Mouse (Mus musculus) liver, embryonic 12.5 days (tissue): ENCODE measurements at regions not wholly inside any gene's neighbourhood (a gene's known extent, or its start where the extent isn't known, plus 50 kb on each side); places are given as distances from the start of the nearest gene placed in this dataset.
"Not testable (repeated sequence)": the region's sequence is repeated elsewhere in the genome, so short reads cannot be mapped to it uniquely, and the experiment has no call there.

Source experiments
- ATAC-seq: fragments of 200-750 bp; cut with Nextera tagmentation; 2 replicates; pipeline ENCODE4 v1.8.0; 2017; ENCODE audit warnings: moderate number of reproducible peaks, mild to moderate bottlenecking, moderate library complexity
- H3K27ac ChIP-seq: fragments of 300-500 bp; sonication (generic); 2 replicates; pipeline ENCODE4 v1.5.1; 2016; ENCODE audit warnings: mild to moderate bottlenecking
- H3K27me3 ChIP-seq: fragments of 300-500 bp; sonication (generic); replicated peaks from 2 replicates; pipeline ENCODE4 v1.6.1; 2016; ENCODE audit warnings: mild to moderate bottlenecking, moderate library complexity
- H3K36me3 ChIP-seq: fragments of 300-500 bp; sonication (generic); 2 replicates; pipeline ENCODE4 v1.6.1; 2016; ENCODE audit warnings: mild to moderate bottlenecking, moderate library complexity
- H3K4me1 ChIP-seq: fragments of 300-500 bp; sonication (generic); 2 replicates; pipeline ENCODE4 v1.6.1; 2016
- H3K4me2 ChIP-seq: fragments of 300-500 bp; sonication (generic); 2 replicates; pipeline ENCODE4 v1.6.1; 2016; ENCODE audit warnings: mild to moderate bottlenecking, moderate library complexity
- H3K4me3 ChIP-seq: fragments of 300-500 bp; sonication (generic); 2 replicates; pipeline ENCODE4 v1.5.1; 2016; ENCODE audit warnings: mild to moderate bottlenecking, moderate library complexity
- H3K9ac ChIP-seq: fragments of 300-500 bp; sonication (generic); 2 replicates; pipeline ENCODE4 v1.6.1; 2016; ENCODE audit warnings: mild to moderate bottlenecking, moderate library complexity
- H3K9me3 ChIP-seq: fragments of 300-500 bp; sonication (generic); replicated peaks from 2 replicates; pipeline ENCODE4 v1.6.1; 2016; ENCODE audit warnings: mild to moderate bottlenecking, moderate library complexity
- WGBS: fragments of 180-500 bp; shearing (Covaris S2); methylation state at CpG from one replicate; pipeline ENCODE4 v1.1.7; 2016; ENCODE audit not compliant: insufficient replicate concordance; 5-methylcytosine and 5-hydroxymethylcytosine counted together

DNA sequence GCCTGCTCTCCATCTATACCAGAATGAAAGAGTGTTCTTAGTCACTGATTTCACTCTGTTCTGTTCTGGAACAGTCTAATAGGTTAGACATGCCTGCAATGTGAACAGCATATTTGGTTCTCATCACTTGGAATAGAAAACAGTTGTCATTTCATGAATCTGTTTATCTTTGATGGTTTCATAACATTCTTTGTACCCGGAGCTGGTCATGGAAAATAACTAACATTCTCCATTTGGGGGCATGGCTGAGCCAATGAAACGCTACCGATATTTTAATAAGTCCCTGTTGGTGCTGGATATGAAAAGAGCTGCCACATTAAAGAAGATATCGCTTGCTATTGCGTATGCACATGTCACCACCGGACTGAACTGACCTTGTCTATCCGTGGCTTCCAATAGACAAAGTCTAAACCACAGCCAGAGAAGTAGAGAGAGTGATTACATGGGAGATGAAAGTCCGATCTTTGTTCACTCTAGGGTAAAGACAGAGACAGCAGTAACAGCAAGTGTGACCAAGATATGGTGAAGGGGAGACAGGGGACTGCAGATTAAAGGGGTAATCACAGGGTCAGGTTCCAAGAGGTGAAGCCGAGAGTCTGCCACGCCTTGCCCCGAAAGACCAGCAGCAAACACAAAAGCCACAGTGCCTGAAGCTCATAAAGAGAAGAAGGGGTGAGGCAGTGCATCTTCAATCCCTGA is 124.5 kb upstream of the Nebl start:
- H3K4me3 ChIP-seq = no peak overlapping the region
- no peak for ATAC-seq
- WGBS = 71% methylated on average over 11 of the region's 11 CpGs
- H3K27me3 ChIP-seq = no peaks in the 10 kb centered on the region
- no peaks in the 10 kb centered on the region for H3K36me3 ChIP-seq
- no peaks in the 10 kb centered on the region for H3K9me3 ChIP-seq
- no peak overlapping the region for H3K4me2 ChIP-seq
- no peak overlapping the region for H3K9ac ChIP-seq
- H3K27ac ChIP-seq = no peak overlapping the region
- no peaks in the 10 kb centered on the region for H3K4me1 ChIP-seq

DNA sequence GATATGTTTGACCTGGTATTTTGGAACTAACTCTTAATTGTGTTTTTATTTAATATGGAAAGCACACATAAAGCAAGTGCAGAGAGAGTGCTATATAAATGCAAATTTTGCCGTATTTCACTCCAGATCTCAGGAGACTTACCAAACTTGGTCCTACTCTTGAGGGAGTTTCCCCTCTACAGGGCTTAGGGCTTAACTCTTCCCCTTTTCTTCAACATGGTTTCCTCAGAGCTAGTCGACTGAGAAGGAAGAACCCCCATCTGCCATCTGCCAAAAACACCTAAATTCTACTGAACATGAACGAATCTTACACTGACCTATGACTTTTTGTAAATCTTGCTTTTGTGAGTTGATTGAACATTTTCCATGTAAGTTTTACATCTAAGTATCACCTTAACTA is 122.8 kb upstream of the Nebl start:
- Histone ChIP-seq H3K4me3 (no peak overlapping the region), H3K4me1 (no peaks in the 10 kb centered on the region), H3K27me3 (no peaks in the 10 kb centered on the region), H3K27ac (no peak overlapping the region), H3K36me3 (no peaks in the 10 kb centered on the region), H3K9me3 (no peaks in the 10 kb centered on the region), H3K9ac (no peak overlapping the region), H3K4me2 (no peak overlapping the region)
- no peak for ATAC-seq
- WGBS = 34% methylated on average over 3 of the region's 3 CpGs

DNA sequence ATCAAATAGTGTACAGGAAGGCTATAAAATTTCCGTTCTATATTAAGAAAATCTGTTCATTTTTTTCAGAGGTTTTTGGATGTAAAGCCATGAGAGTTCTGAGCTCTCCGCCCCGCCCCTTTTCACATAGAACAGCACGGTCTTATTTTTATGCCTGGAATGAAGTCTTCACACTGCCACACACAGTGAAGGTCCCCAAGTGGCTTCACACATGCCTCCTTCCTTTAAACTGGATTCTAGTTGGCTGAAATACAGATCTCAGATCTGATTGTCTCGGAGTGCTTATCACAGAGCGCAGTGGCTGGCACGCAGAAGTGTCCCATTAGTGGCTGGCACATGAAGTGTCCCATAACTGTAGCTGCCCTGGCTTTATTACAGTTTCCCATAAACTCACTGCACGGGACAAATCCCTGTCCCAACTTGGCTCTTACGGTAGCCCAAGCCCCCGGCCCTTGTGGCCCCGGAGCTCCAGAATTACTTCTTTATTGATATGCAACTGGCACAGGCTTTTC is 122.3 kb upstream of the Nebl start:
- no peak overlapping the region for H3K4me2 ChIP-seq
- no peaks in the 10 kb centered on the region for H3K4me1 ChIP-seq
- no peaks in the 10 kb centered on the region for H3K36me3 ChIP-seq
- H3K27me3 ChIP-seq = no peaks in the 10 kb centered on the region
- no peak overlapping the region for H3K4me3 ChIP-seq
- no peaks in the 10 kb centered on the region for H3K9me3 ChIP-seq
- H3K9ac ChIP-seq = no peak overlapping the region
- no peak overlapping the region for H3K27ac ChIP-seq
- 52% methylated on average over 11 of the region's 11 CpGs for WGBS
- no peak for ATAC-seq

DNA sequence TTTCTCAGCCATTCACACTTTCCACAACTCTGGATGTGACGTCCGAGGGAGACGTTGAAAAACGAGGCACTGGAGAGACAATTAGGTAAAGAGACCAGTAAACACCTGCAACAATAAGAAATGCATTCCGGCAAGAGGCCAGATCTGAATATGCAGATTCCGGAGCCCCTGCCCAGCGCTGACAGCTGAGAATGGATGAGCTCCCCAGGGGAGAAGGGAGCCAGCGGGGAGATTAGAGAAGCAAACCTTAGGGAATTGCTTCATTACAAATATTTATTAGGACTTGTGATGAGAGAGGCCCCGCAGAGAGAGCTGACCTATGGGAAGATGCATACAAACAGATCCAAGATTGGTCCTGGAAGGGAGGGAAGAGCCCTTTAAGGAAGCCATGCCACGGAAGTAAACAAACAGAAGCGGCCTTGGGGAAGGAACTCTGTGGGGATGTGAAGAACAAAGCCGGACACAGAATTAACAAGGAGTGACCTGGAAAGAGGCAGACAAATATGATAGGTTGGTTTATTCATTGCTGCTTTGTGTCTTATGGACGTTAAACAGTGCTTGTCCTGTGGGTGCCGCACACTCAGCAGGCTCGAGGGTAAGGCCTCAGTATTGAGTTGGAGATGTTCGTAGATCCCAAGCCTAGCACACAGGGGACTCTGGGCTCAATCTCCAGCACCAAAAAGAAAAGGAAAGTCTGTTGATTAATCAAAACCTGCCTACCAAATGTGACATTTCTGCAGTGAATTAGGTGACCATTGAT is 121.7 kb upstream of the Nebl start:
- Histone ChIP-seq H3K27ac (no peak overlapping the region), H3K4me3 (no peak overlapping the region), H3K27me3 (no peaks in the 10 kb centered on the region), H3K4me2 (peak overlapping the region; percentile 26; the same call in 1 of the 2 replicates), H3K36me3 (no peaks in the 10 kb centered on the region), H3K4me1 (no peaks in the 10 kb centered on the region), H3K9me3 (no peaks in the 10 kb centered on the region), H3K9ac (no peak overlapping the region)
- no peak for ATAC-seq
- WGBS = 29% methylated on average over 16 of the region's 16 CpGs

DNA sequence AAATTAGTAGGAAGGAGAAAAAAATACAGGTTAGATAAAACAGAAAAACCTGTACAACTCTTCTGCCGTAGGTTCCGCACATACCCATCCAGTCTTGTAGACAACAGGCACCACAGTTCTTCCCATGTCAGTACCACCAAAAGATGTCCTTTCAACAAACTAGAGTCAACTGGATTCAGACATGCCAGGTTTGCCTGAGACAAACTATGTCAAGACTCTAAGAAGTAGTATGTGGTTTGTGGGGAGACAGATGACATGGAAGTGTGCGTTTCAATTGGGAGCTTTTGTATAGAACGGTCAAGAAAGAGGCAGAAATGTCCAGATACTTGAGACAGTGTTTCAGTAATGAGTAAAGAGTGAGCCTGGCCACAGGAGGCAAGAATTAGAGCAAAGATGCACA is 119.5 kb upstream of the Nebl start:
- Histone ChIP-seq H3K4me2 (no peak overlapping the region), H3K27ac (no peak overlapping the region), H3K27me3 (no peaks in the 10 kb centered on the region), H3K9me3 (no peaks in the 10 kb centered on the region), H3K9ac (no peak overlapping the region), H3K4me3 (no peak overlapping the region), H3K36me3 (no peaks in the 10 kb centered on the region), H3K4me1 (no peaks in the 10 kb centered on the region)
- 76% methylated on average over 4 of the region's 4 CpGs for WGBS
- ATAC-seq = no peak

DNA sequence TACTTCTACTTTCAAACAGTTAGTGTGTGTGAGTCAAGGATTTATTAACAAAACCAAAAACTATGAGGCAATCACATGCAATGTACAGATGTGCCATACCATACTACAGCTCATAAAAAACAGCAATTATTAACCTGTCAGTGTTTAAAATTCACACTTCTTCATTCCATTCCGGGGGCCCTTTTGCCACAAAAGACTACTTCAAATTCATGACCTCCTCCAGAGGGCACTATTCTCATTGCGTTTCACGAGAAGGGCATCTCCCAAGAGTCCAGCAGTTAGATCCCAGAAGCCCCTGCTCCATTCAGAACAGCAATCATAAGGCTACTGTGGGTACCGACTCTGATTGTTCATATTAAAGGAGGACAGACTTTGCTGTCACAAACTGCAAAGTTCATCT is 118.0 kb upstream of the Nebl start:
- 29% methylated on average over 4 of the region's 4 CpGs for WGBS
- H3K9me3 ChIP-seq = no peaks in the 10 kb centered on the region
- no peaks in the 10 kb centered on the region for H3K36me3 ChIP-seq
- no peak overlapping the region for H3K9ac ChIP-seq
- H3K27ac ChIP-seq = no peak overlapping the region
- no peak overlapping the region for H3K4me3 ChIP-seq
- no peak for ATAC-seq
- H3K4me1 ChIP-seq = no peaks in the 10 kb centered on the region
- H3K27me3 ChIP-seq = no peaks in the 10 kb centered on the region
- H3K4me2 ChIP-seq = no peak overlapping the region

DNA sequence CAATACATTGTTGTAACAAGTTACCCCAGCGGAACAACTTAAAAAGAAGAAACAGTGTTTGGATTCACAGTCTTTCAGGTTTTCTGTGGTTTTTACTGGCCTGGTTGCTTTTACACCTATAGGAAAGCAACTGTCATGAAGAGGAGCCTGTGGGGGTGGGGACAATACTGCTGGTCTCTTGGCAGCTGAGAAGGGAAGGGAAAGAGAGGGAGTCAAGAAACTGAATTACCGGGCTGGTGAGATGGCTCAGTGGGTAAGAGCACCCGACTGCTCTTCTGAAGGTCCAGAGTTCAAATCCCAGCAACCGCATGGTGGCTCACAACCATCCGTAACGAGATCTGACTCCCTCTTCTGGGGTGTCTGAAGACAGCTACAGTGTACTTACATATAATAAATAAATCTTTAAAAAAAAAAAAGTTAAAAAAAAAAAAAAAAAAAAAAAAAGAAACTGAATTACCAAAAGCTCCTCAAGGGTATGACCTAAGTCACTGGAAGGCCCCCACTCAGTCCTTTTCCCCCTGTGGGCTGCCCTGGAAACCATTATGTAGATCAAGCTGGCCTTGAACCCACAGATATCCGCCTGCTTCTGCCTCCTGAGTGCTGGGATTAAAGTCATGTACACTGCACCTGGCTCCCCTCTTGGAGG is 114.3 kb upstream of the Nebl start:
- not testable (repeated sequence) for H3K27me3 ChIP-seq, H3K4me3 ChIP-seq, H3K4me2 ChIP-seq, H3K9ac ChIP-seq, ATAC-seq, H3K4me1 ChIP-seq, H3K36me3 ChIP-seq, H3K27ac ChIP-seq, H3K9me3 ChIP-seq
- WGBS = 68% methylated on average over 7 of the region's 7 CpGs

DNA sequence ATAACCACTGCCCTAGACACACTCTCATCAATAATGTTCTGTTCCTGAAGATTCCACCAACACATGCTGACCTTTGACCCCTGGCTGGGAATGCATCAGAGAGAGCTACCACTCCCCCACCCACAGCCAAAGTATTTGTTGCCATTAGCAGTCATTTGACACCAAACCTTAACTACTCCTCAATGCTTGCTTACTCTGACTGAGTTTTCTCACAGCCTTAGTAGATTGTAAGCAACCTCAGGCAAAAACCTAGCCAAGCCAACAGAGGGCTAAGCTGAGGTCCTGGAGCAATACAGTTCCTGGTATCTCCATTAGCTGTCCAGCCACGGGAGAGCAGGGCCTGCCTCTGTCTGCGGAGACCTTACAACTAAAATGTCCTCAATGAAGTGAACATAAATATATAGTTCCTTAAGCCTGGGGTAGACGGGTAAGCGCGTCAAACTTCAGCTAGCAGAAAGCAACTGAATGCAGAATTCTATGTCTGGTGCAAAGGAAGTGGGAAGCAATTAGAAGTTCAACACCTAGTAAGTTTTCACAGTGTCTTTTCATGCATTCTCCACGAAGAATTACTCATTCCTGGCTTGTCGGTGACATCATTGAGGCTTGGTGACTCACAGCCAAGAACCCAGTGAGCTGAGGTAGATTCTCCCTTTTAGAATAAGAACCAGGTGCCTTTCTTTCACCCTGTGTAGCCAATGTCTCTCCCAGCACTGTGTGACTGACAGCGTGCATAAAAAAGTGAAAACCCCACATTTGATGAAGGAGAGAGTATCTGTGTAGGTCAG is 113.6 kb upstream of the Nebl start:
- Histone ChIP-seq H3K27me3 (no peaks in the 10 kb centered on the region), H3K9me3 (no peaks in the 10 kb centered on the region), H3K4me1 (no peaks in the 10 kb centered on the region), H3K9ac (no peak overlapping the region), H3K4me3 (no peak overlapping the region), H3K36me3 (no peaks in the 10 kb centered on the region), H3K4me2 (no peak overlapping the region), H3K27ac (no peak overlapping the region)
- WGBS = 64% methylated on average over 8 of the region's 8 CpGs
- no peak for ATAC-seq

DNA sequence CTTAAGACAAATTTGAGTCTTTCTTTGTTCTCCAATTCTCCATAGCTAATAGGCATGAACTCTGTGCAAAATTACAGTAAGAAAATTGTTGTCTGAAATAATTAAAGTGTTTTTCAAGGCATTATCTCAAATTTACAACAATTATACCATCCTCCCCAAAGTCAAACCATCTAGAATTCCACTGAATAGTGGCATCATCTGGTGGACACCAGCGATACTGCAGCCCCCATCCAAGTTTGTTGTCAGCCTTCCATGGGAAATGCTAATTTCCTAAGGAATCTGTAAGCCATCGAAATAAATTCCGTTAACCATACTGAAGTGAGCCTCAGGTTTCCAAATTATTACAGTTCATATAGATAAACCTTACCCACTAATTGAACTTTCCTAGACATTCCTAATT is 110.7 kb upstream of the Nebl start:
- H3K4me1 ChIP-seq = no peaks in the 10 kb centered on the region
- H3K27me3 ChIP-seq = no peaks in the 10 kb centered on the region
- WGBS = 40% methylated on average over 3 of the region's 3 CpGs
- no peak overlapping the region for H3K27ac ChIP-seq
- H3K9me3 ChIP-seq = no peaks in the 10 kb centered on the region
- H3K36me3 ChIP-seq = no peaks in the 10 kb centered on the region
- ATAC-seq = no peak
- no peak overlapping the region for H3K4me2 ChIP-seq
- H3K9ac ChIP-seq = no peak overlapping the region
- no peak overlapping the region for H3K4me3 ChIP-seq

DNA sequence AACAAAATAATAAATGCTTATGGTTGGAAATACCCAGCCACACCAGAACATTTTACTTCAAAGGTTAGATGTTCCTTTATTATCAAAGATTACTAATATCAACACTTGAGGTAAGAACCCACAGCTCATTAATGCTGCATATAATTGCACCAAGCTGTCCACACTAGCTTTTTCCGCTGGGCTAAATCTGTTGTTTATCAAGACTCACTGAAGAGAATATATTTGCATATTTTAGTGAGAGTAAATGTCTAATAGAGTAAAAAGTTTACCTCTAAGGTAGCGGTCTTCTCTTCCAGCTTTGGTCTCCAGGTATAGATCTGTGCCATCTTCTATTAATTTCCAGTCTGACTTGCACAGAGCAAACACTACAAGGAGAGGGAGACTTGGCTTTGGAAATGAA is 110.3 kb upstream of the Nebl start:
- no peaks in the 10 kb centered on the region for H3K4me1 ChIP-seq
- H3K27ac ChIP-seq = no peak overlapping the region
- no peak for ATAC-seq
- H3K4me3 ChIP-seq = no peak overlapping the region
- no peaks in the 10 kb centered on the region for H3K27me3 ChIP-seq
- H3K9ac ChIP-seq = no peak overlapping the region
- no peak overlapping the region for H3K4me2 ChIP-seq
- no peaks in the 10 kb centered on the region for H3K9me3 ChIP-seq
- 61% methylated on average over 2 of the region's 2 CpGs for WGBS
- H3K36me3 ChIP-seq = no peaks in the 10 kb centered on the region

DNA sequence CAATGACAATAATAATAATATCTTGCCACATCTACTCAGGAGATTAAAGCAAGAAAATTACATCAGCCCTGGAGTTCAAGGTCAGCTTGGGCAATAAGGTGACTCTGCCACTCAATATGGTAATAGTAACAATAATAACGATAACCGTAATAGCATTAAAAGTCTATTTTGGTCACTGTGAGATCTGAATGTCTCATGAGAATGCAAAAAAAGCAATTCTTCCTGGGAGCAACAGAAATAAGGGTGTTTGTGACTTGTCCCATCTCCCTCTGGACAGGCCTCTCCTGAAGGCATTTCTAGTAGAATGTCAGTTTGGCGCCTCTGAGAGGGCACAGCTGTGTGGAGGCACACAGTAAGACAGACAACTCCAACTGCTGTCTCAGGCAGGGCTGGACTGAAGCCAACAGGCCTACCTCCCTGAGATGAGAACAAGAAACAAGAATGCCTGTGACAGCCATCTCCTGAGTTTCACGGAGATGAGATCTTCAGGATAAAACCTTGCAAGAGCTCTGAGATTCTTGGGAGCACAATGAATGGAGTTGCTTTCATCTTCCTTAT is 109.8 kb upstream of the Nebl start:
- Histone ChIP-seq H3K27ac (no peak overlapping the region), H3K4me1 (no peaks in the 10 kb centered on the region), H3K4me2 (no peak overlapping the region), H3K27me3 (no peaks in the 10 kb centered on the region), H3K4me3 (no peak overlapping the region), H3K9me3 (no peaks in the 10 kb centered on the region), H3K36me3 (no peaks in the 10 kb centered on the region), H3K9ac (no peak overlapping the region)
- ATAC-seq = no peak
- WGBS = 86% methylated on average over 4 of the region's 4 CpGs
